Mouse (Mus musculus) stomach, embryonic 16.5 days (tissue): ENCODE results near the gene C730034F03Rik. TPM values are rescaled to one million over a fixed set of nuclear protein-coding genes. Genes with fewer than 3 reads are reported as not detected.
A peak's percentile ranks its signal among the peaks of the same experiment; 100 is the strongest.

Source experiments
- ATAC-seq: fragments of 200-750 bp; cut with Nextera tagmentation; 2 replicates; pipeline ENCODE4 v1.8.0; 2017; ENCODE audit warnings: moderate number of reproducible peaks, moderate TSS enrichment; ENCODE audit not compliant: insufficient read depth, low FRiP score
- H3K27ac ChIP-seq: fragments of 300-500 bp; sonication (generic); 2 replicates; pipeline ENCODE4 v1.5.1; 2014; ENCODE audit warnings: low read length
- H3K27me3 ChIP-seq: fragments of 300-500 bp; sonication (generic); 2 replicates; pipeline ENCODE4 v1.6.1; 2014; ENCODE audit warnings: low read length, control low read depth, mixed read lengths; ENCODE audit not compliant: control insufficient read depth, insufficient read depth
- H3K36me3 ChIP-seq: fragments of 300-500 bp; sonication (generic); 2 replicates; pipeline ENCODE4 v1.6.1; 2014; ENCODE audit warnings: low read length; ENCODE audit not compliant: control insufficient read depth, insufficient read depth
- H3K4me1 ChIP-seq: fragments of 300-500 bp; sonication (generic); 2 replicates; pipeline ENCODE4 v1.6.1; 2014; ENCODE audit warnings: low read length, control low read depth, mixed read lengths; ENCODE audit not compliant: control insufficient read depth, insufficient read depth
- H3K4me2 ChIP-seq: fragments of 300-500 bp; sonication (generic); 2 replicates; pipeline ENCODE4 v1.6.1; 2014; ENCODE audit warnings: low read depth, low read length, mixed read lengths
- H3K4me3 ChIP-seq: fragments of 300-500 bp; sonication (generic); replicated peaks from 2 replicates; pipeline ENCODE4 v1.5.1; 2014; ENCODE audit warnings: mild to moderate bottlenecking, low read length
- H3K9ac ChIP-seq: fragments of 300-500 bp; sonication (generic); 2 replicates; pipeline ENCODE4 v1.6.1; 2014; ENCODE audit warnings: low read length
- H3K9me3 ChIP-seq: fragments of 300-500 bp; sonication (generic); replicated peaks from 2 replicates; pipeline ENCODE4 v1.6.1; 2016; ENCODE audit warnings: low read length, control low read depth; ENCODE audit not compliant: control insufficient read depth
- WGBS: fragments of 180-500 bp; shearing (Covaris S2); extraction: QIAGEN DNeasy Blood & Tissue Kit; methylation state at CpG from one replicate; pipeline ENCODE4 v1.1.7; 2014; 5-methylcytosine and 5-hydroxymethylcytosine counted together
- polyA plus RNA-seq: library from polyadenylated mRNA; unstranded; fragments of >200 nt; fragmentation: Nextera tagmentation; extraction: Ambion mirVana; gene quantifications from 2 replicates; pipeline ENCODE4 v1.2.1, GENCODE M21; 2015

C730034F03Rik gene
- polyA plus RNA-seq, 1 experiment from 2014 or later = 3.5 TPM

DNA sequence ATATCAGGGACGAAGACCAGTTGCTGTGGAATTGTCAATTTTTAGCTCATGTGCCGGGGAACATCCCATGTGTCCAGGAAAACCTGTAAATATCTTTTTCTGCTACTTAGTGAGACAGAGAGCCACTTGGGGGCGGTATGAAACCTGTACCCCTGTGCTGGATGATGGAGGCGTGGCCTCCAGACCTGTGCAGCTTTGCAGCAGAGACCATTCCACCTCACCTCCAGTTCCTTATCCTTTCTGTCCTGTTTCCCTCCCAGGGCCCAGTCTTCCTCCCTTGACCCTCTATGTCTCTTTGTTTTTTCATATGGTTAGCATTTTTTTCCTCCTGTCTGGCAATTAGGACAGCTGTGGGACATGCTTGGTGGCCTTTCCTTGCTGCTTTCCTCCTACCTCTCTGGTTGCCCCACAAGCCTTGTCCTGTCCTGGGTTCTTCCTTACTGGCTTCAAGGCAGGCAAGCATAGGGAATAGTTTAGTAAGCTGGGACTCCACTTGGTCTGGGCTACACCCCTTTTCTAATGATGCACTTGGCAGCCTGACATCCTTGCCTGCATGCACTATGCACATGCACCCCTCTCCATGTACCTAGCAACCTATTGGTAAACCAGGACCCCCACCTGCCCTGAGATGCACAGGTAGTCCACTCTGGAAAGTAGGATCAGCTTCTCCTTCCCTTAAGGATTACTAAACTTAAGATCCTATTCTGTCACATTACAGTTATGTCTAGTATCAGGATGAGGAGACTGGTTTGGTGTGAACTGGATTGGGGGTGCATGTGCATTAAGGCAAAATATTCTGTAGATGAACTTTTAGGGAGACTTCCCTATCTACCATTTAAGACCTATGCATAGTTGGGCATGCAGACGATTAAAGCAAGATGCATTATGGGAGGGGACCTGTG is 34.2 kb downstream of the C730034F03Rik start:
- Histone ChIP-seq H3K27me3 (no peaks in the 10 kb centered on the region), H3K9me3 (no peaks in the 10 kb centered on the region), H3K4me2 (no peak overlapping the region), H3K27ac (no peak overlapping the region), H3K4me3 (no peak overlapping the region), H3K36me3 (no peaks in the 10 kb centered on the region), H3K4me1 (no peaks in the 10 kb centered on the region), H3K9ac (no peak overlapping the region)
- whole genome bisulfite sequencing = 45% methylated on average over 5 of the region's 5 CpGs
- ATAC-seq = no peak

DNA sequence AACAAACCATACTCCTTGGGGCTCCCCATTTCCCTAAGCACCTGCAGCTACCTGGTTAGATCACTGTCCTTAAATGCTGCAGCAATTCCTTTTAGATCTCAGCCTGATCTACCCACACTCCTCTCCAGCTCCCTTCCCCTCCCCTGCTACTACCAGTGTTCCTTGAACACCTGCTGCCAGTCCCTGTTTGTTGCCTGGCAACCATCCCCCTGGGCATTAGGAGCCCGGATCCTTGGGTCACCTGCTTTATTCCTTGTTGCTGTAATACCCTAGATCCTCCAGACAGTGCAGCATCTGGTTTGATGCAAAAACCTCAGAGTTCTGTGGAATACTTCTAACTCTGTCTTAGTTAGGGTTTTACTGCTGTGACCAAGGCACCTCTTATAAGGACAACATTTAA is 35.7 kb downstream of the C730034F03Rik start:
- H3K36me3 ChIP-seq = no peaks in the 10 kb centered on the region
- no peak overlapping the region for H3K4me2 ChIP-seq
- no peak overlapping the region for H3K27ac ChIP-seq
- no peak overlapping the region for H3K9ac ChIP-seq
- no peak for ATAC-seq
- no peak overlapping the region for H3K4me3 ChIP-seq
- no peaks in the 10 kb centered on the region for H3K9me3 ChIP-seq
- no peaks in the 10 kb centered on the region for H3K4me1 ChIP-seq
- 6% methylated on average over 1 of the region's 1 CpGs for WGBS
- H3K27me3 ChIP-seq = no peaks in the 10 kb centered on the region

DNA sequence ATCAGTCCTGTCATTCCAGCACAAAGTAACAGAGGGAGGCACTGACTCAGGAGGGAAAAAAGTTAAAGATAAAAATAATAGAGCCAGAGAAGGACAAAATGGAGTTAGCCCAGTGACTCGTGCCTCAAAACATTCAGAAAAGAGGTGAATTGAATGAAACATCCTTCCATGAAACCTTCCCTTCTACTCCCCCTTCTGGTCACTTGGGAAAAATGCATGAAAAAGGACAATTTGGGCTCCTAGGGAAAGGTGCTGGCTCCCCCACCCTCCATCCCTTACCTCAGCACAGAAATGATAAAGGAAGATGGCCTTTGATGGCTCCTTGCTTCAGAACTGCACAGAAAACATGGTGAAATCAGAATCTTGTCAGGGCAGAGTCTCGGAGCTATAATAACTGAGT is 39.2 kb downstream of the C730034F03Rik start:
- H3K4me3 ChIP-seq = no peak overlapping the region
- H3K27ac ChIP-seq = no peak overlapping the region
- H3K9ac ChIP-seq = no peak overlapping the region
- WGBS = 28% methylated on average over 2 of the region's 2 CpGs
- H3K4me1 ChIP-seq = no peaks in the 10 kb centered on the region
- no peaks in the 10 kb centered on the region for H3K9me3 ChIP-seq
- H3K36me3 ChIP-seq = no peaks in the 10 kb centered on the region
- H3K27me3 ChIP-seq = no peaks in the 10 kb centered on the region
- no peak for ATAC-seq
- H3K4me2 ChIP-seq = no peak overlapping the region

DNA sequence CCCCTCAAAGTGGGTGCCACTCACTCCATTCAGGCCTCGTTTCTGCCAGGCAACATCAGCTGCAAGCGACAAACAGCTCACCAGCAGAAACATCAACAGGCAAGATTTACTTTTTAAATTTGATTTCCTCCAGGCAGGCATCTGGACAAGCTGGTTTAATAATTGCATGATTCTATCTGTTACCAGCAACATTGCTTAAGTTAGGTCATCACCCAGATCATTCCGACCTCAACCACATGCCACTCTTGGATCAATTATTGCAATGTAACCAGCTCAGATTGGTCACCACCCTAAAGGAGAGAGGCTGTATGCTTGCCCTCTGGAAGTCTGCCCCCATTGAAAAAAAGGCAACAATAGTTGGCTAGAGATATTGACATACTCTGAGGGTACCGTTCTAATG is 42.1 kb downstream of the C730034F03Rik start:
- Histone ChIP-seq H3K4me3 (no peak overlapping the region), H3K9me3 (no peaks in the 10 kb centered on the region)

DNA sequence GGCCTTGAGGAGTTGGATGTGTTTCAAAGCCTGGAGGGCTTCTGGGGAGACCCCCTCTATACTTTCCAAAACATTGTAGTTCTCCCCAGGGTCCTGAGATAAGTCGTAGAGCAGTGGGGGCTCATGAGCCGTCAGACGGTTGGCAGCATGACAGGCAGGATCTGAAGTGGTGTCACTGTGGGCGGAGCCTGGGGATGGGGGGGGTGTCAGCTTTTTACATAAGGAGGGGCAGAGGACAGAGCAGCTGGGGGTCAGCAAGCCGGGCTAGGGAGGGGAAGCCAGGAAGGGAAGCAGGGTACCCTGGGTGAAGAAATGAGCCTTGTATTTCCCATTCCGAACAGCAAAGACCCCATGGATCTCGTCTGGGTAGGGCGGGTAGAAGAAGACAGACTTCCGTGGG is 44.0 kb downstream of the C730034F03Rik start:
- H3K4me2 ChIP-seq = no peak overlapping the region
- ATAC-seq = no peak
- H3K36me3 ChIP-seq = no peaks in the 10 kb centered on the region
- H3K9me3 ChIP-seq = no peaks in the 10 kb centered on the region
- H3K9ac ChIP-seq = no peak overlapping the region
- peaks cover 17% of the 10 kb centered on the region for H3K4me1 ChIP-seq
- H3K27me3 ChIP-seq = no peaks in the 10 kb centered on the region
- WGBS = 82% methylated on average over 9 of the region's 9 CpGs
- no peak overlapping the region for H3K4me3 ChIP-seq
- no peak overlapping the region for H3K27ac ChIP-seq

More for the DNA sequence above, 42.1 kb downstream of the C730034F03Rik start:
- H3K36me3 ChIP-seq = no peaks in the 10 kb centered on the region
- H3K27ac ChIP-seq = no peak overlapping the region
- 88% methylated on average over 4 of the region's 4 CpGs for WGBS
- peaks cover 9% of the 10 kb centered on the region for H3K4me1 ChIP-seq
- H3K9ac ChIP-seq = no peak overlapping the region
- H3K27me3 ChIP-seq = no peaks in the 10 kb centered on the region
- no peak overlapping the region for H3K4me2 ChIP-seq
- no peak for ATAC-seq

DNA sequence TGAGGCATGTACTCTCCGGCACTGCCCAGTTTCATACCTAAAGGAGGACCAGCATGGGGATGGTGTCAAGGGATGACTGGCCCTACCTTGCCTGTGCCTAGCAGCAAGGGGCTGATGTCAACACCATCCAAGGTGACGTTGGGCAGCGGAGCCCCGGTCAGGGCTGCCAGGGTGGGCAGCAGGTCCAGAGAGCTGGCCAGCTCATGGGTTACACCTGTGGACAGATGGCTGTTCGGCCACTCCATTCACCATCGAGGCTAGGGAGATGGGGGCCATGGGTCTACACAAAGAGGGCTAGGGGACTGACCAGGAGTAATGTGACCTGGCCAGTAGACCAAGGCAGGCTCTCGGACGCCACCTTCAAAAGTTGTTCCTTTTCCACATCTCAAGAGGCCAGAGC is 44.5 kb downstream of the C730034F03Rik start:
- Histone ChIP-seq H3K4me1 (peaks cover 17% of the 10 kb centered on the region), H3K4me2 (no peak overlapping the region), H3K9me3 (no peaks in the 10 kb centered on the region), H3K27me3 (no peaks in the 10 kb centered on the region), H3K4me3 (no peak overlapping the region), H3K36me3 (no peaks in the 10 kb centered on the region), H3K27ac (no peak overlapping the region), H3K9ac (no peak overlapping the region)
- 97% methylated on average over 8 of the region's 8 CpGs for WGBS
- no peak for ATAC-seq

DNA sequence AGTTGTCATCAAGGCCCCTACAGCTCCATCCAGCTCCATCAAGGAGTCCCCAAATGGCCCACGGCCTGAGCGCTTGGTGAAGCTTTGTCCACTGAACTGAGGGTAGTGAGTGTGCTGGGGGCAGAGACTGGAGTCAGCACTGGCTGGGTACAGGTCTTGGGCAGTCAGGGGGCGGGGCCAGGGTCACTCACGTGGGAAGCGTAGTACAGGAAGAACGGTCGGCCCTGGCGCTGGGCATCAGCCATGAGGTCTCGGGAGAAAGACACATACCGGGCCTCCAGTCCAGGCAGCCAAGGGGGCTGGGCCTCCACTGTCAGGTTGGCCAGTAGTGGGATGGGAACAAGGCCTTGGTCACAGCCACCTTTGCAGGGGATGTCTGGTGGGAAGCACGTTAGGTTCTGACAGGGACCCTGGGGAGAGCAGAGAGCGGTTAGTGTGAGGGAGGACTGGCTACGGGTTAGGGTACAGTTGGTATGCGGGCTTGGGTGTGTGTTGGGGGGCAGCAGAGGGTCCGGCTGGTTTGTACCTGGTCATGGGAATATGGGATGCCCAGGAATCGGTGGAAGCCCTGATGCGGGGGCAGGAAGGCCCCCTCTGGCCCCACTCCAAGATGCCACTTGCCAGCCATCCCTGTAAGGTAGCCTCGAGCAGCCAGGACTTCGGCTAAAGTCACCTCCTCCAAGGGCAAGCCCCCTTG is 45.4 kb downstream of the C730034F03Rik start:
- no peak overlapping the region for H3K27ac ChIP-seq
- H3K4me2 ChIP-seq = peak overlapping the region; percentile 99; the same call in 1 of the 2 replicates
- WGBS = 89% methylated on average over 19 of the region's 19 CpGs
- no peak overlapping the region for H3K9ac ChIP-seq
- H3K9me3 ChIP-seq = no peaks in the 10 kb centered on the region
- H3K4me1 ChIP-seq = peaks cover 17% of the 10 kb centered on the region
- no peaks in the 10 kb centered on the region for H3K27me3 ChIP-seq
- no peaks in the 10 kb centered on the region for H3K36me3 ChIP-seq
- no peak overlapping the region for H3K4me3 ChIP-seq
- no peak for ATAC-seq

DNA sequence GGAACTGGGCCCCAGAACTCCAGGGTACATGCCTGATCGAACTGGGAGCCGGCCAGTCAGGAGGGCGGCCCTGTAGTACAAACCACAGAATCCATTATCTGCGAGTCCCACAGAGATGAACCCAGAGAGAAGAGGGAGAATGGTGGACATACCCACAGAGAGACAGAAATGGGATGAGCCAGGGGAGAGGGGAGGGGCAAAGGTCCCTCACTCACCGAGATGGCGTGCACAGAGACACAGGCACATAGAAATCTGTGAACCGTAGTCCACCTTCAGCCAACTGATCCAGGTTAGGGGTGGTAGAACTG is 45.9 kb downstream of the C730034F03Rik start:
- Histone ChIP-seq H3K9ac (peak overlapping the region; percentile 86; the same call in 1 of the 2 replicates), H3K4me2 (peak overlapping the region; percentile 99), H3K27me3 (no peaks in the 10 kb centered on the region), H3K4me3 (peak overlapping the region; percentile 65), H3K9me3 (no peaks in the 10 kb centered on the region), H3K4me1 (peaks cover 17% of the 10 kb centered on the region), H3K36me3 (no peaks in the 10 kb centered on the region), H3K27ac (no peak overlapping the region)
- ATAC-seq = no peak
- WGBS = 89% methylated on average over 7 of the region's 7 CpGs
